Mouse (Mus musculus): ENCODE results near the gene Ndufaf2.

Gene Ndufaf2

DNA sequence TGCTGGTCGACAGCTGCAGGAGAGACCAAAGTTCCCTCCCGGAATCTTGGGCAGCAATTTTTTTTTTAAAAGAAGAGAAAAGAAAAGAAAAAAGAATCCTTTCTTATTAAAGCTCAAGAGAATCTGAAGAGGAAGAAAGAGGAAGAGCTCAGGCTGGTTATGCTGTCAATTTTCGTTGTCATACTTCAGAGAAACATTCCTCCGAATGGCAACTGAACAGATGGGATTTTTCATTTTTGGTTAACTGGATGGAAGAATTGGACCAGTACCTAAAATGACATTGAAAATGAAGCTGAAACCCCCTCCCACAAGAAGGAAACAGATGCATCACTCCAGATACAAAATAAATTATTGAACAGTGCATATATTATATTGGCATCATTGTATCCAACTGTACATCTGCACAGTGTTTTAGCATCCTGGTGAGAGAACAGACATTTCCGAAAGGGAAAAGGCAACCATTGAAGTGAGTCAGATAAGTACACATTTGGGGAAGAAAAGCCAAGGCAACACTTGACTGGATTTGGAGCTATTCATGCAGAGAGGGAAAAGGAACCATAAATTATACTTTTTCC, 19.9 kb downstream of the Ndufaf2 start:
- no peak for DNase-seq (ENCODE audit: low read depth, low spot score)

DNA sequence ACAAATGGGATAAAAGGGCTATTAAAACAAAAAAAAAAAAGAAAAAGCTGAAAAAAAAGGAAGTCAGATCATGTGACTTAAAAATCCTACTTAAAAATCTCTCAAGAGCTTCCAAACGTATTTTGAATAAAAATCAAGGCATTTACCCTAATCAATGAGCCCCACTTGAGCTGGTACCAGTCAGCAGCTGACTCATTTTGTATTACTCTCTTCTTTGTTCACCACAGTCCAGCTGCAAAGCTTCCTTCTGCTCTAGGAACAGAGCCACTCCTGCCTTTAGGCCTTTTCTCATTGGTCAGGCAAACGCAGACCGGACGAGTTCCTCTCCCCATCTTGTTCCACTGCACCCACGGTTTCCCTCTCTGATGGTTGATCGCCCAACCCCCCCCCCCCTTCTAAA, 22.8 kb downstream of the Ndufaf2 start:
- DNase-seq (ENCODE audit: low read depth, low spot score): no peak

DNA sequence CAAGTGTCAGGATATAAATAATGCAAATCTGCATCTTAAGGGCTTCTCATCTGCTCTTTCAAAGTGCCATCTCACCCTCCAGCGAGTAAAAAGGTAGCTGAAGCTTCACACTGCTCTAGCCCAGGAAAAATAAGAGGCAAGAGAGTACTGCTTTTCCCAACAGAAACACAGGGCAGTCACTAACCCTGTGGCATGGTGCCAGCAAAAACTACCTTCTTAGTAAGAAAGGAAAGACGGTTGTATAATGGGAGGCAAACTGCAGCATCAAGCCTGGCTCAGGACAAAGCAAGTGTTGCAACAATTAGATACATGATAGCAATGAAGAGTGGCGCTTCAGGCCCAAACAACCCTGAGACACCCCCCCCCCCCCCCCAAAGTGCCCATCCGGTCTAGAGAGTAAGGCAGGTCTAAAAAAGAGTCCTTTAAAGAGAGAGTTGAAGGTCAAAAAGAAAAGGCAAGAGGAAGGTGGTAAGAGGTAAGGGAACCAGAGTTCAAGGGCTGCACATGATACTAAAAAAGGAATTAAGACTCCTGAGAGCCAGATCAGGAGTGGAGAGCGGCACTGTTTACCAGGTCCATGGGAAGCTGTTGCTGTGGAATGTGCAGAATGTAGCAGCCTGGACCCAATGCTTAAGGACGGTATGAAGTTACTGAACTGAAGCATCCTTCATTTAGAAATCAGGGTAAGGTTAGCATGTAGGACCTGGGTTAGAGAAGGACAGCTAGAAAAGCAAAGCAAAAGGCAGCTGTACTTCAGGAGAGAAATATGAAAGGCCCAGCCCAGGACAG, 26.2 kb downstream of the Ndufaf2 start:
- no peak for DNase-seq (ENCODE audit: low read depth, low spot score)

DNA sequence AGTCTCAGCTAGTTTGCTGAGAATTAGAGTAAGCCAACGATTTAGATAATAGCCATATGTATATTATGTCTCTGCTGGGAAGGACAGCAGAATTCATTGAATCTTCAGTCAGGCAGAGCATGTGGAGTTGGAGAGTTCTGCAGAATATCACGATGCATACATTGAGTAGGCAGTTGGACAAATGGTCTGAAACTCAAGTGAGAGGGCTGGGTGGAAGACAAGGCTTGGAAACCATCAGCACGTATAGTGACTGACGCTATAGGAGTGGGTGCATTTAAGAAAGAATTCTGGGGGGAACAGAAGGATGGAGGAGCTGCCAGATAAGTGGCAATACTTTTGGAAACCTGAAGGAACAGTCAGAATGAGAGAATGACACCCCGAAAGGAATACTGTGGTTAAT, 27.7 kb downstream of the Ndufaf2 start:
- DNase-seq (ENCODE audit: low read depth, low spot score): no peak

DNA sequence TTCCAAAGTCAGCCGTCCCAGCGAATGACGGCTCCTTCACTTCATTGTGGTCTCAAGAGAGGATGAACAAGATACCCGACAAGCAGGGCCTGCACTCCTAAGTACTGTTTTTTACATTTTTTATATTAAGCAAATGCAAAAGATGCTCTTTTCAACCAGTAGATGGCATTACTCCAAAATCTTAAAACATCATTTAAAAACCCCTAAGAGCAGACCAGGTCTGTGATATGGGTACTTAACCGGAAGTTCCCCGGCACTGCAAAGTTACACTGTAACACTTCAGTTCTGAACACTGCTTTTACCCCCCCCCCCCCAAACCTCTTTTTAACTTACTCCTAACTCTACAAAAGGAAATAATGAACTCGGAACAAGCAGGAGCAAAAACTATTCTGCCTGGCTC, 29.4 kb downstream of the Ndufaf2 start:
- peak; percentile 10 for DNase-seq (ENCODE audit: low read depth, low spot score)

DNA sequence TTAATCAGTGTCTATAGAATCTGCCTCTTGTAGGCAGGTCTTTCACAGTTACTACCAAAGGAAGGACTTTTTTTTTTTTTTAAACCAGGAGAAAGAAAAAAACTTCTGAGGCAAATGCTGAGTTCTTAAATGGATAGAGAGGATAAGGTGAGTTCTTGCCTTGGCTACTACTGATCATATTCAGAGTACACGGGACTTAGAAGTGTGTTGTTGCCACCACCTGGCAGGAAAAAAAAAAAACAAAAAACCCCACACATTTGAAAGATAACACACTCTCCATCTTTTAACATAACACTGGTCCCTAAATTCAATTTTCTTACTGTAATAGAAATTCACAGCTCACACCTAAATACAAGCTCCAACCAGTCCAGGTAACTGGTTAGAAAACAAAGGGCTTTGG, 30.5 kb downstream of the Ndufaf2 start:
- DNase-seq (ENCODE audit: low read depth, low spot score): no peak

DNA sequence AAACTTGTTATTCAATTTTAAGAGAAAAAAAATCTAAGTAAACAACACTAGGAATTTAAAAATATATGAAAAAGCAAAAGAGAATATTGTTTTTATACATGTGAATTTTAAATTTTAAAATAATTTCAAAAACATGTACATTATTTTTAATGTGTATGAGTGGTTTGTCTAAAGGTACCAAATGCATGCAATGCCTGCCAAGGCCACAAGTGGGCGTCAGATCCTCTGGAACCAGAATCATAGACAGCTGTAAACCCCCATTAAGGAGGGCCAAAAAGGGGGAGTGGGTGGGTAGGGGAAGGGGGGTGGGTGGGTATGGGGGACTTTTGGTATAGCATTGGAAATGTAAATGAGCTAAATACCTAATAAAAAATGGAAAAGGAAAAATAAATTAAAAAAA, 31.3 kb downstream of the Ndufaf2 start:
- DNase-seq (ENCODE audit: low read depth, low spot score): peak; percentile 60

DNA sequence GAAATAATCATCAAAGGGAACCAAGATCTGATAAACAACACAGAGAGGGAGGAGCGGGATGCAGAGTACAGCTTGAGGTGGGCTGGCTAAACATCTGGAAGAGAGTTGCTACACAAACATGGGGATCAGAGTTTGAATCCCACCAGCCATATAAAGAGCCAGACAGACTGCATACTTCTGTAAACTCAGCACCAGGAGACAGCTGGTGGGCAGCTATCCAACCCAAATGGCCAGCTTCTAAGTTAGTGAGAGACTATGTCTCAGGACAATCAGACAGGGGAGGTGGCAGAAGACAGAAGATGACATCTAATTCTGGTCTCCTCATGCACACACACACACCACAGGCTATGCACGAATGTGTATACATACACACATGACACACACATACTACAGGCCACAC, 32.2 kb downstream of the Ndufaf2 start:
- no peak for DNase-seq (ENCODE audit: low read depth, low spot score)

DNA sequence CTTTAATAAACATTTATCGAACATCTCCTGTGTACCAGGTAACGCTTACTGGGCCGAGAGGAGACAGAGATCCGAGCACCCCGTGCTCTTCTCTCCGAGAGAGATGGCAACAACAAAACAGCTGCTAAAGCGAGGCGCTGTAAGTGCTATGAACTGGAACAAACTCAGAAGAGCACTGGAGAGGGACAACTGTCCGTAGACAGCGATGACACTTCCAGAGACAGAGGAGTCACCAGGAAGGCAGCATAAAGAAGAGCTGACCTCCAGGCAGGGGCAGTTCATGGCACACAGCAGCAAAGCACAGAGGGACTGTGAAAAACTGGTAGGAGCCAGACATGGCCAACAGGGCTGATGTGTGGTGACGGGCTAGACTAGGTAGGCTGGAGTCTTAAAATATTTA, 34.3 kb downstream of the Ndufaf2 start:
- DNase-seq (ENCODE audit: low read depth, low spot score): no peak

DNA sequence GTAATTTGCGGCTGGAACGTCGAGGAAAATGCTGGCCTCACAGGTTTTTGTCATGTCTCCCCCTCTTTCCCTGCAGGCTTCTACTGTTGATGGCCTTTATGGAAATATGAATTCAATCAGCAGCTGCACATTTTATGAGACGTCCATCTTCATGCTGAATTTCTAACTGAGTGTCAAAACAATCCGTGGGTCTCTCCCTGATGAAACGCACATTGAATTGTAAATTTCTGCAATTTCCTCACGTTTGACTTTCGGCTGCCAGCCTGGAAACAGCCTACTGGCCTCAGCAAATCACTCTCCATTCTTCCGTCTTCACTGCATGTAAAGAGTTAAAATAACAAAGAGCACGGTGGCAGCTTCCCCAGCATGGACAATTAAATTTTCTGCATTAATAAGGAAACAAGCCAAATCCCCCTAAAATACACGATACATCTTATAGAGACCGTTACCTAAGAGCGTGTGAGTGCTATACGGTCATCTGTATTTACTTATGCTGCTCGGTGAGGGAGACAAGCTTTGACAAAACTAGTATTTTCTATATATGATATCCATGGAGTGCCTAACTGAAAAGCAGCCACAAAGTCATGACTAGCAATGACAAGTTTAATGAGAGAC, 35.2 kb downstream of the Ndufaf2 start:
- no peak for DNase-seq (ENCODE audit: low read depth, low spot score)

DNA sequence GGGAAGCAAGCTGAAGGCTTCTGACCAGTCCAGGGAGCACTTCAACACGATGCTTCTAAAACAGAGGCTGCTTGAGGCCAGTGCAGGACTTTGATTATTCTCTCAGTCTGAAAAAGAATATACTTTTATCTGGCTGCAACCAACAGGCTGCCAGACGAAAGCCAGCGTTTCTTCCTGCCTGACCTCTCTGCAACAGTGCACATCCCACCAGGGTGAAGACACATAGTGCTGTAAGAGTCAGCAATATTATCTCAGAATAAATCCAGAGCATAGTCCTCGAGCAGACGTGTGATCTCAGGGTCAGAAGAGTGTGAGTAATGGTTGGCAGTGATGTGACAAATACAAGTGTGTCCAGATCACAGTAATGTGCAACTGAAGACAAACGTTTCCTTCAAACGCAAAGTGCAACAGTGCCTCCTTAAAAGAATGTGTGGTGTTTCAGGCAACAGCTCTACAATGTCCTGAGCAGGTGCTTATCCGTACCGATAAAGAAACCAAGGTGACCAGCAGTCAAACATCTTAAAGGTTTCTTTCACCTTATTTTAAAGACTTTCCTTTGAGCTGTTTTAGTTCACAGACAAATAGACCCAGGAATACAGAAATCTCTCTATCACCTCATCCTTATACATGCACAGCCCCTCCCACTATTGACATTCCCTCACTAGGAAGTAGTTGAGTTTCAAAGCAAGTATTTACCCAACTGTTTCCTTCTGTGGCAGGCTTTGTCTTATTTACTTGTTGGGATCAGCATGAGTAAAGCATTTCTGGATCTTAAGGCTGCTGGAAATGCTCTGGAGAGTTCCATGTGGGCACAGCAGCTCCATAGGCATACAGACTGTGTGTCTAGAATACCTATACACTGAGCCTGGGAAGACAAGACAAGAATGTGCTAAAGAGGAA, 38.8 kb downstream of the Ndufaf2 start:
- DNase-seq (ENCODE audit: low read depth, low spot score): no peak

DNA sequence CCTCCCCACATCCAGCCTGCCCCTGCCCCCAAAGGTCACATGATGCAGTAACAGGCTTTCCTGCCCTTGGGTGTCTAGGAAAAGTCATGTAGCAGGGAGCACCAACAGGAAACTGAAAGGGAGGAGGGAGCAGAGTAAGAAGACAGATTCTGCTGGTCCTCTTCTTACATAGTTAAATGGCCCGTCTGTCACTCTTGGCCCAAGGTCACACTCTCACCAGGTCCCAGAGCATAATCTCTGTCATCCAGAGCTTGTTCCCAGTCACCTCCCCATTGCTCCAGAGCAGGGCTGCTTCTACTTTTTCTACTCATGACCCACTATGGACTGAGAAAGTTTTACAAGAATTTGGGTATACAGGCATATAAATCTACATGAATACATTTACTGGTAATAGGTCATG, 40.2 kb downstream of the Ndufaf2 start:
- no peak for DNase-seq (ENCODE audit: low read depth, low spot score)

DNA sequence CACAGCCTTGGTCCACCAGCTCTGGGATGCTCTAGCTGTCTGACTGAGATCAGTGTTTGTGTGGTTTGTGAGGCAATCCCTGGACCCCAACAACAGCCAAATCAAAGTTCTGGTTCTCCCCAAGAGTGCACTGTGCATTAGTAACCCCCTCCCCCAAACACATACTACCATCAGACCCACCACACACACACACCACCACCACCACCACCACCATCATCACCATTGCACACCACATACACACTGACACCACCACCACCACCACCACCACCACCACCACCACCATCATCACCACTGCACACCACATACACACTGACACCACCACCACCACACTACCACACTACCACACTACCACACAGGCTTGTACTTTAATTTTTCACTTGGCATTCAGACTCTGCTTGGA, 40.8 kb downstream of the Ndufaf2 start:
- DNase-seq (ENCODE audit: low read depth, low spot score): no peak

DNA sequence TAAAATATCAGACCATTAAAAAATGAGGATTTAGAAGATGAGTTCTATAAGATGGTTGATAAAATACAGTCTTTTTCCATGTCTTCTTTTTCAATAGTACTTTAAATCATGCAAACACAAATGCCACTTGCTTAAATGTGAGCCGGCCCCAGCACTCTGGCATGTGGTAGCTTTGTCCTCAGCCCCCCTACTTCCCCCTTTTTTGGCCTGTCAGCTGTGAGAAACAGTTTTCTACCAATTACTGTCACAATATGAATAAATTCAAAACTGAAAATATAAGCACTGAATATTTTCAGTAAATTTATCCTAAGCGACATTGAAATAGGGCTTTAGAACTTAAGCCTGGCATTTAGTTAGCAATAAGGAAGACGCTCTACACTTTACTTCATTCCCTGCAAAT, 44.2 kb downstream of the Ndufaf2 start:
- DNase-seq (ENCODE audit: low read depth, low spot score): no peak

DNA sequence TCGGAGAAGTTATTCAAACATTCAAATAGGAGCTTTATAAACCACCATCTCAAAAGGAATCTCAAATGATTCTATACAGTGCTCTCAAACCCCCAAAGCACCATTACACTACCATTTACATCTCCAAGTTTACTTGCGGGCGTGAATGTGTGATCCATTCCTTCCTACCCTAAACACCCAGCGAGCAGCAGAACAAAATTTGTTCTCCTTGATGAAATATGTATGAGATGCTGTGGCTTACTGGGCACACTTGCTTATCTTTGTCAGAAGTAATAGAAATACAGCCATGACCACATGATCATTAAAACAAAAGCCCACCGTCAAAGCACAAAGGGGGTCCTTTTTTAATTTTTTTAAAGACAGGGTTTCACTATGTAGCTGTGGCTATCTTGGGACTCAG, 44.9 kb downstream of the Ndufaf2 start:
- no peak for DNase-seq (ENCODE audit: low read depth, low spot score)

DNA sequence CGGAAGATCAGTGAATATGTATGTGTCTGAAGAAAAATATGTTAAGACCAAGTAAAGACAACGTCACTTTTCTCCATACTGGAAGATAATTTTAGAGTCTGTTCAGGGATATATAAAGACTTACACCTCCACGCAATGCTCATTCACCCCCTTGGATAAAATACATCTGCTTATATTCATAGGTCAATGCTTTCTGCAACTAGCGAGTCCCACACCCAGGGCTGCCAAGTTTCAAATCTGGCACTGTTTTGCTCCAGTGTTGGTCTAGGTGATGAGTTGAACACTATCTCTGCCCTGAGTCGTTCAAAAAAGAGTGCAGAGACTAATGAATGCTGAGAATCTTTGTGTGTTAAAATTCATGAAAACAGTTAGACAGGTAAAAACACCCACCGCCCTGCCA, 47.5 kb downstream of the Ndufaf2 start:
- DNase-seq (ENCODE audit: low read depth, low spot score): no peak

DNA sequence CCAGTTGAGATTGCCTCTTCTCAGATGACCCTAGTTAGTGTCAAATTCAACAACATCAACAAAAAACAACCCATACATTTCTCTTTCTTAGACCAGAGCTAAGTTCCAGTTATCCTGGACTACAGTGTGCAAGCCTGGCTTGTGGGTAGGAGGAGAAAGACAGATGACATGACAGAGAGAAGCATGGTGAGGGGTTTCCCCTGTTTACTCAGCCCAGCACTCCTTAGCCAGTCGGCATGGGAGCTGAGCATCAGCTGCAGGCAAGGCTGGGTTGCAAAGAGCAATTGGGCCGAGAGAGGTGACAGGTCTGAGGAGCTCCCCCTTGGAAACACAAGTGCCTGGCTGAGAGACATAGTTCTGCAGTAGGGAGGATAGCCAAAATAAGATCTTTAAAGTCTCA, 57.7 kb downstream of the Ndufaf2 start:
- no peak for DNase-seq (ENCODE audit: low read depth, low spot score)

DNA sequence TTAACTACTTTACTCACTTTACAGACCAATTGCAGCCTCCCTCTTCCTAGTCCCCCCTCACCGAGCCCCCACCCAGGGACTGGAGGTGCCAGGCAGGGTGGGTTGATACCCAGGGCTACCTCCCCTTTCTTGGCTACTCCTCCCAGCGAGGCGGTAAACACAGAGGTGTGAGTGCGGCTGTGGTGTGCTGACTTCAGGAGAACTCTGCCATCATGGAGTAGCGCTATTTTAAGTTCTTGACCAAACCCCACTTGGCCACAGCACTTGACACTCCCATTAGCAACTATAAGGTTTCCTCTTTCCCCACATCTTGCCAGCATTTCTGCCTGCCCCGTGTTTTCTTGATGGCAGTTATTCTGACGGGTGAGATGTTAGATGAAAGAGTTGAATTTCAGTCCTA, 62.0 kb downstream of the Ndufaf2 start:
- DNase-seq (ENCODE audit: low read depth, low spot score): no peak

DNA sequence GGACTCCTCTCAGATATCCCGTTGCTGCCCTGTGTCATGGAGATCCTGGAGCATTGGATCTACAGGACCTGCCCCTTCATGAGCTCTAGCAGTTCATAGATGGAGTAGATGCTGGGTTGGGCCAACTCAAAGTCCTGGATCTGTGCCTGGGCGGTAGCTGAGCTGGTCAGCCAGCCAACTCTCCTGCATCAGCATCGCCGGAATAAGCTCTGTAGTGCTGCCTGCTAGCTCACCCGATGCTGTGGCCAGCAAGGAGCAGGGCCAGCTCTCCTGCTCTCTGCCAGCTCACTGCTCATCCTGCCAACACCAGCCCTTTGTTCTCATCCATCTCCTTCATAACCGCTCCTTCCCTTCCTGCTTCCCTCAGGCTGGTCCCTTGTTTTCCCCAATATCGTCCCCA, 62.8 kb downstream of the Ndufaf2 start:
- no peak for DNase-seq (ENCODE audit: low read depth, low spot score)

DNA sequence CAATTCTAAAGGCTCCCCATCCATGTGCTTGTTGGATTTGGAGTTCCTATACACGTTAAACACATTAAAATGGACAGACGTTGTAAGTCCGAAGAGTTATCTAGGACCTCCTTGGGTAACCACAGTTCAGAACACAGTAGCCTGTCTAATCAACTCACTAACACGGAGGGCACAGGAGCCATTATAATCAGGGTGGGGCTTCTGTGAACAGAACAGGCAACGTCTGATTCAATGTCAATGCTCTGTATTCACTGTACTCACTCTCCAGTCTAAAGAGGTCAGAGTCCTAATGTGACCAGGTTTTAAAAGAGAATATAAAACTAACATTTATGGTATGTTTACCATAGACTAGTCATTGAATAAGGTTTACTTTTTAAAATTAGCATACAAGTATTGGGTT, 63.7 kb downstream of the Ndufaf2 start:
- DNase-seq (ENCODE audit: low read depth, low spot score): no peak

DNA sequence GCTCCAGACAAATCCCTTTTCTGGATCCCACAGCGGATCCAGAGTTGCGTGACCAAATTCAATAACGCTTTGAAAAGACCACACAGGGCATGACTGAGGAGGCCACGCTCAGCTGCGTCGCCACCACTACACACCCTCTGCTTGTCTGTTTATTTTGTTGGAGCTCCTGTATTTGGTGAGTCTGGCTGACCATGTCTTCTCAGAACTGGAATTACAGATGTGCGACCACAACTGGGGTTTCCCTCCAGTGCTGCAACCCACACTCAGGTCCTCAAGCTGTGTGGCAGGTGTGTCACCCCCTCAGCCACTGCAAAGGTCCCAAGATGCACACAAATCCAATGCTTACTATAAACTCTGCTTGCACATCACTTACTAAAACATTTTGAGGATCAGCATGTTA, 66.1 kb downstream of the Ndufaf2 start:
- no peak for DNase-seq (ENCODE audit: low read depth, low spot score)

DNA sequence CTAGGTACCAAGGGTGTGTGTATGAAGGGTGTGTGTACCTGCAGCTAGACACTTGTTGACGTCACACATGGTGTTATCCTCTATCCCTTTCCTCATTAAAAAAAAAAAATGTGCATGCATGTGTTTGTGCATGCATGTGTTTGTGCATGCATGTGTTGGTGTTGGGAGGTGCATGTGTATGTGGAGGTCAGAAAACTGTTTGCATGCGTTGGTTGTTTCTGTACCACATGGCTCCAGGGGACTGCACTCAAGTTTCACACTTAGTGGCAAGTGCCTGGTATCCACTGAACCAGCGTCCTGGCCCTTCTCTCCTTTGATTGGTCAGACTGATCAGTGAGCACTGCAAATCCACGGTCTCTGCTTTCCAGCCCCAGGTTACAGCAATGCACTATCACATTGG, 71.7 kb downstream of the Ndufaf2 start:
- no peak for DNase-seq (ENCODE audit: low read depth, low spot score)
